Mouse (Mus musculus): ENCODE results near the gene Efr3b. TPM values are rescaled to one million over a fixed set of nuclear protein-coding genes. Genes with fewer than 3 reads are reported as not detected.
A peak's percentile ranks its signal among the peaks of the same experiment; 100 is the strongest.

The Efr3b gene
- total RNA-seq, 2 experiments from 2014 or later, result 5.8 to 7.2 TPM

GRCm38 (mm10) chr12:4037511-4037910 is 1.2 kb downstream of the Efr3b start:
- DNase-seq, result no peak

- no peak for DNase-seq
These were observed 2.6 kb downstream of the Efr3b start for GRCm38 (mm10) chr12:4036157-4036556.

- no peak for DNase-seq
These were observed 9.7 kb downstream of the Efr3b start for GRCm38 (mm10) chr12:4029064-4029463.

GRCm38 (mm10) chr12:4028516-4028915 is 10.2 kb downstream of the Efr3b start:
- DNase-seq, result no peak

- no peak for DNase-seq
These were observed 14.4 kb downstream of the Efr3b start for GRCm38 (mm10) chr12:4024356-4024755.

GRCm38 (mm10) chr12:4023501-4023900 is 15.2 kb downstream of the Efr3b start:
- no peak for DNase-seq

- DNase-seq, result peak; percentile 52
These were observed 15.9 kb downstream of the Efr3b start for GRCm38 (mm10) chr12:4022845-4023244.

GRCm38 (mm10) chr12:4020505-4020904 is 18.2 kb downstream of the Efr3b start:
- DNase-seq, result no peak

- DNase-seq, result no peak
These were observed 22.4 kb downstream of the Efr3b start for GRCm38 (mm10) chr12:4016321-4016720.

GRCm38 (mm10) chr12:4015741-4016140 is 23.0 kb downstream of the Efr3b start:
- DNase-seq, result no peak

GRCm38 (mm10) chr12:4015255-4015654 is 23.5 kb downstream of the Efr3b start:
- no peak for DNase-seq

GRCm38 (mm10) chr12:4011715-4012114 is 27.0 kb downstream of the Efr3b start:
- DNase-seq, result no peak

- no peak for DNase-seq
These were observed 27.4 kb downstream of the Efr3b start for GRCm38 (mm10) chr12:4011301-4011700.

GRCm38 (mm10) chr12:4008731-4009130 is 30.0 kb downstream of the Efr3b start:
- no peak for DNase-seq

GRCm38 (mm10) chr12:4007766-4008165 is 30.9 kb downstream of the Efr3b start:
- DNase-seq, result no peak

GRCm38 (mm10) chr12:4007181-4007580 is 31.5 kb downstream of the Efr3b start:
- peak; percentile 55 for DNase-seq

GRCm38 (mm10) chr12:4006079-4006478 is 32.6 kb downstream of the Efr3b start:
- DNase-seq, result no peak

GRCm38 (mm10) chr12:4004648-4005047 is 34.1 kb downstream of the Efr3b start:
- DNase-seq, result no peak

- no peak for DNase-seq
These were observed 38.3 kb downstream of the Efr3b start for GRCm38 (mm10) chr12:4000406-4000805.

- no peak for DNase-seq
These were observed 42.0 kb downstream of the Efr3b start for GRCm38 (mm10) chr12:3996749-3997148.

- DNase-seq, result no peak
These were observed 47.7 kb downstream of the Efr3b start for GRCm38 (mm10) chr12:3991047-3991446.

GRCm38 (mm10) chr12:3989943-3990342 is 48.8 kb downstream of the Efr3b start:
- no peak for DNase-seq

GRCm38 (mm10) chr12:3984446-3984845 is 54.3 kb downstream of the Efr3b start:
- DNase-seq, result no peak

- DNase-seq, result peak; percentile 85
These were observed 55.0 kb downstream of the Efr3b start for GRCm38 (mm10) chr12:3983736-3984135.

- no peak for DNase-seq
These were observed 56.5 kb downstream of the Efr3b start for GRCm38 (mm10) chr12:3982257-3982656.
